Mouse (Mus musculus) heart, embryonic 10.5 days (tissue): ENCODE results near the gene Foxp3. TPM values are rescaled to one million over a fixed set of nuclear protein-coding genes. Genes with fewer than 3 reads are reported as not detected.

Source experiments
- DNase-seq: peaks from one replicate; pipeline ENCODE4 v3.0.0-alpha.2; 2017; ENCODE audit warnings: low spot score
- H3K27ac ChIP-seq: fragments of 300-500 bp; sonication (generic); 2 replicates; pipeline ENCODE4 v1.5.1; 2016; ENCODE audit warnings: mild to moderate bottlenecking
- H3K27me3 ChIP-seq: fragments of 300-500 bp; sonication (generic); 2 replicates; pipeline ENCODE4 v1.6.1; 2016; ENCODE audit warnings: mild to moderate bottlenecking; ENCODE audit not compliant: poor library complexity, insufficient read depth, severe bottlenecking
- H3K36me3 ChIP-seq: fragments of 300-500 bp; sonication (generic); 2 replicates; pipeline ENCODE4 v1.6.1; 2016; ENCODE audit warnings: mild to moderate bottlenecking, moderate library complexity
- H3K4me1 ChIP-seq: fragments of 300-500 bp; sonication (generic); 2 replicates; pipeline ENCODE4 v1.6.1; 2016; ENCODE audit warnings: mild to moderate bottlenecking
- H3K4me3 ChIP-seq: fragments of 300-500 bp; sonication (generic); 2 replicates; pipeline ENCODE4 v1.5.1; 2016; ENCODE audit warnings: mild to moderate bottlenecking, moderate library complexity
- H3K9me3 ChIP-seq: fragments of 300-500 bp; sonication (generic); 2 replicates; pipeline ENCODE4 v1.6.1; 2016; ENCODE audit warnings: mild to moderate bottlenecking, moderate library complexity
- WGBS: fragments of 180-500 bp; shearing (Covaris S2); methylation state at CpG from one replicate; pipeline ENCODE4 v1.1.7; 2016; 5-methylcytosine and 5-hydroxymethylcytosine counted together
- polyA plus RNA-seq: library from polyadenylated mRNA; unstranded; fragments of >200 nt; fragmentation: Nextera tagmentation; extraction: Ambion mirVana; gene quantifications from 2 replicates; pipeline ENCODE4 v1.2.1, GENCODE M21; 2016

Gene Foxp3
- polyA plus RNA-seq, 1 experiment from 2014 or later, result not detected

DNA sequence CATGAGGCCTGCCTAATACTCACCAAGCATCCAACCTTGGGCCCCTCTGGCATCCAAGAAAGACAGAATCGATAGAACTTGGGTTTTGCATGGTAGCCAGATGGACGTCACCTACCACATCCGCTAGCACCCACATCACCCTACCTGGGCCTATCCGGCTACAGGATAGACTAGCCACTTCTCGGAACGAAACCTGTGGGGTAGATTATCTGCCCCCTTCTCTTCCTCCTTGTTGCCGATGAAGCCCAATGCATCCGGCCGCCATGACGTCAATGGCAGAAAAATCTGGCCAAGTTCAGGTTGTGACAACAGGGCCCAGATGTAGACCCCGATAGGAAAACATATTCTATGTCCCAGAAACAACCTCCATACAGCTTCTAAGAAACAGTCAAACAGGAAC lies 10.4 kb downstream of the Foxp3 start:
- Histone ChIP-seq H3K27me3 (no peaks in the 10 kb centered on the region), H3K4me1 (no peaks in the 10 kb centered on the region), H3K4me3 (no peak overlapping the region), H3K27ac (no peak overlapping the region), H3K36me3 (no peaks in the 10 kb centered on the region), H3K9me3 (no peaks in the 10 kb centered on the region)
- no peak for DNase-seq
- 85% methylated on average over 11 of the region's 11 CpGs for WGBS

DNA sequence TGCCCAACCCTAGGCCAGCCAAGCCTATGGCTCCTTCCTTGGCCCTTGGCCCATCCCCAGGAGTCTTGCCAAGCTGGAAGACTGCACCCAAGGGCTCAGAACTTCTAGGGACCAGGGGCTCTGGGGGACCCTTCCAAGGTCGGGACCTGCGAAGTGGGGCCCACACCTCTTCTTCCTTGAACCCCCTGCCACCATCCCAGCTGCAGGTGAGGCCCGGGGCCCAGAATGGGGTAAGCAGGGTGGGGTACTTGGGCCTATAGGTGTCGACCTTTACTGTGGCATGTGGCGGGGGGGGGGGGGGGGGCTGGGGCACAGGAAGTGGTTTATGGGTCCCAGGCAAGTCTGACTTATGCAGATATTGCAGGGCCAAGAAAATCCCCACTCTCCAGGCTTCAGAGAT lies 12.9 kb downstream of the Foxp3 start:
- WGBS, result 90% methylated on average over 4 of the region's 5 CpGs
- DNase-seq, result no peak
- Histone ChIP-seq H3K27ac (no peak overlapping the region), H3K36me3 (peaks cover 2% of the 10 kb centered on the region; the same call in 1 of the 2 replicates), H3K4me3 (no peak overlapping the region), H3K4me1 (no peaks in the 10 kb centered on the region), H3K9me3 (no peaks in the 10 kb centered on the region), H3K27me3 (no peaks in the 10 kb centered on the region)

DNA sequence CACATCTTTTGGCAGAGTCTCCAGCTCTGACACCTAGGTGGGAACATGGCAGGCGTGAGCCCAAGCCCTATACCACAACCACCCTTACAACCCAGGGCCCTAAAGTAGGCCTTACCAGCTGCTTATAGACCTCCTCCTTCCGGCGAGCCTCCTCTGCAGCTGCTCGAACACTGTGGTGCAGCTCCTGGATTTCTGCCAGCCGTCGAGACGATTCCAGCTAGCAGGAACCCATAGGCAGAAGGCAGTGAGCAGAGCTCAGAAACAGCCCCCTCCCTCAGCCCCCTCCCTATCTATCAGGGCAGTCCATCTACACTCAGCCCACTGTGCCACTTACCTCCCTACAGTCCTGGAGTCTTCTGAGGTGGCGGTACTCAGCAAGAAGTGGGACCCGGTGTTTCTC lies 21.9 kb downstream of the Foxp3 start:
- H3K4me1 ChIP-seq, result no peaks in the 10 kb centered on the region
- DNase-seq, result no peak
- H3K36me3 ChIP-seq, result peaks cover 53% of the 10 kb centered on the region
- no peak overlapping the region for H3K27ac ChIP-seq
- no peak overlapping the region for H3K4me3 ChIP-seq
- WGBS, result 86% methylated on average over 9 of the region's 9 CpGs
- H3K9me3 ChIP-seq, result no peaks in the 10 kb centered on the region
- no peaks in the 10 kb centered on the region for H3K27me3 ChIP-seq

DNA sequence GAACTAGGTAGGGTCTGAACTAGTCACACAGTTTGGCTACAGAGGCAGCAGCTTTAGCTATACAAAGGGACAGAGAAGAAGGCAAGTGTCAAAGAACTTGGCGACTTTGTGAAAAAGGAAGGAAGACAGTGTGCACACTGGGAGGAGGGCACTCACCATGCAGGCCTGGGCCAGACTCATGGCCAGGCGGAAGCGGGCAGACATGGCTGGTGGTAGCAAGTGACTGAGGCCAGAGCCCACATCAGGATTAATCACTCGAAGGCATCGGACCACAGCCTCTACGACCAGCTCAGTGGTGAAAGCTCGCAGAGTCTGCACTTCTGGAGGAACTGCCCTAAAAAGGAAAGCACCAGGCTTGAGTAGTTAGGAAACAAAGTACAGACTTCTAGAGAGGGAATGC lies 30.6 kb downstream of the Foxp3 start:
- no peak overlapping the region for H3K4me3 ChIP-seq
- no peaks in the 10 kb centered on the region for H3K4me1 ChIP-seq
- H3K27ac ChIP-seq, result no peak overlapping the region
- H3K9me3 ChIP-seq, result no peaks in the 10 kb centered on the region
- 85% methylated on average over 7 of the region's 7 CpGs for WGBS
- no peak for DNase-seq
- H3K27me3 ChIP-seq, result peaks cover 5% of the 10 kb centered on the region
- peaks cover 5% of the 10 kb centered on the region; the same call in 1 of the 2 replicates for H3K36me3 ChIP-seq

DNA sequence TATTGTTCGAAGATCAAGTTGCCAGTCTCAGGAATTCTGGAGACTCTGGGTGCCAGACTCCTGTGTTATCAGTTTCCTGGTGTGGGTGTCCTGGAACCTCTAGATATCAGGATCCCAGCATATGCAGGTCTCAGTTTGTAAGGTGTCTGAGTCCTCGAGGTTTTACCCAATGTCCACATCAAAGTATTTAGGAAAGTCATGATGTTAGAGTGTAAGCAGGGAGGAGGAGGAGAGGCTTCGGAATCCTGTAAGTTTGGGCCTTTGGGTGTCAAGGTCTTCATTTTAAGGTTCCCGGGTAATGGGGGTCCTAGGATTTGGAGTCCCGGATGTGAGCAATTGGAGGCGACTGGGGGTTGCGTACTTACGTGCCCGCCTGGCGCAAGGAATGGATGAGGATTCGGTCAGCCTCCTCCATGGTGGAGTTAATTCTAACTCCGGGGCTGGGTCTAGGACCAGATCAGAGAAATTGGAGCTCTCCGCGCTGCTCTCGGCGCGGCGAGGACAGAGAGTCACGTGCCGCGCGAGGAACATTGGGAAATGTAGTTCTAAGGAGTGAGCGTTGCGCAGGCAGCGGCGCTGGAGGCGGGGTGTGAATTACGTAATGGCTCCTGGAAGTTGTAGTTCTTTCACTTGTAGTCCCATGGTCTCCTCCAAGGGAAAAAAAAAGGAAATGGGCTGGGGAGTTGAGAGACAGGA lies 31.6 kb downstream of the Foxp3 start, which contains the start of gene Ccdc22:
Gene Ccdc22 (minus strand): TSS at position 639 of the 696 bp plus-strand sequence.
- peaks cover 5% of the 10 kb centered on the region for H3K27me3 ChIP-seq
- H3K4me1 ChIP-seq, result no peaks in the 10 kb centered on the region
- H3K9me3 ChIP-seq, result no peaks in the 10 kb centered on the region
- H3K4me3 ChIP-seq, result peak within 1 kb of the TSS; percentile 59
- peak; percentile 93 for DNase-seq
- H3K36me3 ChIP-seq, result no peaks in the 10 kb centered on the region
- peak within 1 kb of the TSS; percentile 78; the same call in 1 of the 2 replicates for H3K27ac ChIP-seq
- WGBS, result 15% methylated on average over 28 of the region's 28 CpGs

DNA sequence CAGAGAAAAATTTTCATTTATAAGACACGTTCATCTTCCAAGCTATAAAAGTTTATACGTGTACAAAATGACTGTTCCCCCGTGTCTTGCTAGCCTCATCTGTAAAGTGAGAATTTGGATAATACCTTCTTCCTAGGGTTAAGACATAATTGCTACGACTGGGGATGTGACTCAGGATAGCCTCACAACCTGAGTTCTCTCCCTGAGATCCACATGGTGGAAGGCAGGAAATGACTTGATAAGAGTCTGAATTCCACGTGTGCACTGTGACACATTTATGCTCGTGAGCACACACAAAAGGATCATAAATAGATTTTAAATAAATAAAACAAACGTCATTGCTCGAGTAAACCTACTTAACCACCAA lies 32.1 kb downstream of the Foxp3 start:
- no peaks in the 10 kb centered on the region for H3K36me3 ChIP-seq
- H3K27ac ChIP-seq, result no peak overlapping the region
- H3K9me3 ChIP-seq, result no peaks in the 10 kb centered on the region
- no peak overlapping the region for H3K4me3 ChIP-seq
- no peaks in the 10 kb centered on the region for H3K4me1 ChIP-seq
- peaks cover 5% of the 10 kb centered on the region for H3K27me3 ChIP-seq
- WGBS, result 39% methylated on average over 8 of the region's 8 CpGs
- no peak for DNase-seq

DNA sequence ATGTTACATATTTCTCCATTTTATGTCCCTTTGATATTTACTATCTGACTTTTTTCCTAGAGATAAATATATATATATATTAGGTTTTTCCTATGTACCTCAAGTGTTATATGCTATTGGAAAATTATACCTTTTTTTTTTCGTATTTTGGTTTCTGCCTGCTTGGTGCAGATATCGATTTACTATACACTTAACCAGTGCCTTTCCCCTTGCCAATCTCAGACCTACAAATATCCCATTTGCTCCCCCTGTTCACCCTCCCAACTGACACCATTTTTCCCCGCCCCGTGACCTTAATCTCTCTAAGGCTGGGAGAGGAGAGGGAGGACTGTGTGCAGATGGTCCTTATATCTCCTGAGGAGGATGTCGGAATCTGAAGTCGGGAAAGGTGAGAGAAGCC lies 33.3 kb downstream of the Foxp3 start, which contains the start of gene Cacna1f:
Gene Cacna1f (plus strand): TSS at position 301 of the 400 bp plus-strand sequence.
- Histone ChIP-seq H3K27ac (no peak within 1 kb of the TSS), H3K4me3 (no peak within 1 kb of the TSS), H3K9me3 (no peaks in the 10 kb centered on the region), H3K36me3 (no peaks in the 10 kb centered on the region), H3K27me3 (peaks cover 14% of the 10 kb centered on the region), H3K4me1 (no peaks in the 10 kb centered on the region)
- 72% methylated on average over 6 of the region's 6 CpGs for WGBS
- DNase-seq, result no peak

DNA sequence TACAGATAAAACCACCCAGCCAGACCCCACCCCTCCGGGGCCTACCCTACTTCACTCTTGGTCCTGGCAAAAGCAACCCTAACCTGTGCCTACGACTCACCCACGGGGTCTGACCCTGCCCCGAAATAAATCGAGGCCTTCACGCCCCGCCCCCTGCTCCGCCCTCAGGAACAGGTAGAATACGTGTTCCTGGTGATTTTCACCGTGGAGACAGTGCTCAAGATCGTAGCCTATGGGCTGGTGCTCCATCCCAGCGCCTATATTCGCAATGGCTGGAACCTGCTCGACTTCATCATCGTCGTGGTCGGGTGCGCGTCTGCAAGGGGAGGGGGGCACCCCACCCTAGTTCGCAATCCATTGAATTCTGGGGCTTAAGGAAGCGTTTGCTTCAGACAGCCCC lies 36.6 kb downstream of the Foxp3 start:
- DNase-seq, result no peak
- H3K4me3 ChIP-seq, result peak overlapping the region; percentile 57
- 19% methylated on average over 21 of the region's 21 CpGs for WGBS

DNA sequence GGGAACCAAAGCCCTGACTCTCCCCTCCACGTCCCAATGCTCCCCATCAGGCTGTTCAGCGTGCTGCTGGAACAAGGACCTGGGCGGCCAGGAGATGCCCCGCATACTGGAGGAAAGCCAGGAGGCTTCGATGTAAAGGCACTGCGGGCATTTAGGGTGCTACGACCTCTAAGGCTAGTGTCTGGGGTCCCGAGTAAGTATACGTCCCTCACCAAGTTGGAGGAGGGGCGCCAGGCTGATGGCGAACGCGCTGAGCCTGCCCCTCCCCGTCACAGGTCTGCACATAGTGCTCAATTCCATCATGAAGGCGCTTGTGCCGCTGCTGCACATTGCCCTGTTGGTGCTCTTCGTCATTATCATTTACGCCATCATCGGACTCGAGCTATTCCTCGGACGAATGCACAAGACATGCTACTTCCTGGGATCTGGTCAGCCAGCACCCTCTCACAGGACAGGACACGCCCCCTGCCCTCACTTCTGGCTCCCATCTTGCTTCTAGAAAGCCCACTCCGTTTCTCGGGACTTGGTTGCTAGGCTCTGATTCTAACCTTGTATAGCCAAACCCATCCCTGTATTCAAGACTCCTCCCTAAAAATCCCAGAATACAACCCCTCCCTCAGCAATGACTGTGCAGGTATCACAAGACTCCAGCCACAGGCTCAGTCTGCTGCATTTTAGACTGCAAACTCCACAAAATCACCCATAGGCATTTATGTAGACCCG lies 37.3 kb downstream of the Foxp3 start:
- Histone ChIP-seq H3K36me3 (no peaks in the 10 kb centered on the region), H3K4me3 (peak overlapping the region; percentile 57), H3K27me3 (peaks cover 14% of the 10 kb centered on the region), H3K9me3 (no peaks in the 10 kb centered on the region), H3K27ac (no peak overlapping the region), H3K4me1 (no peaks in the 10 kb centered on the region)
- WGBS, result 18% methylated on average over 26 of the region's 26 CpGs
- DNase-seq, result no peak

More for the DNA sequence above, 36.6 kb downstream of the Foxp3 start:
- Histone ChIP-seq H3K9me3 (no peaks in the 10 kb centered on the region), H3K36me3 (no peaks in the 10 kb centered on the region), H3K27me3 (peaks cover 14% of the 10 kb centered on the region), H3K27ac (no peak overlapping the region), H3K4me1 (no peaks in the 10 kb centered on the region)

DNA sequence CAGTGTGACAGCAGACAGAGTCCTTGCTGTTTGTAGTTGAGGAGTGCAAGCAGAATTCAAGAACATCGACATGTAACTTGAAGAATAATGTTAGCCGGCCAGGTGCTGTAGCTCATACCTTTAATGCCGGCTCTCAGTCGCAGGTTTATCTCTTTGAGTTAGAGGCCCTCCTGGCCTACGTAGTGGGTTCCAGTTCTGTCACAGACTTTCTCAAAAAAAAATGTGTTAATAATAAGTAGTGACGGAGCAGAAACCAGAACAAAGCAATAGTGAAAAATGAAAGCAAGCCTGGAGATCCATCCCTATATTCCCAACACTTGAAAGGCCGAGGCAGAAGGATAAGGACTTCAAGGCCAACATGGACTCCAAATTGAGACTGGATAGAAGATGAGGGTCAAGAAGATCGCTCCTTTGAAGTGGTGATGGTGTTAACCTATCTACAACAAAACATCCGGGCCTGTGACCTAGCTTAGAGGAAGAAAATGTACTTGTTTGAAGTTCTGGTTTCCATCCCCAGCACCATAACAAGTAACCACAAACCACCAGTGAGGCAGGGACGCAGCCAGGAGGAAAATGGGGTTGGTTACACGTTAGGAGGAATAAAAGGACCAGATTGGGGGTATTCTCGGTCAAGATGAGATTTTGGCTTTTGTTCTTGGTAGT lies 44.6 kb downstream of the Foxp3 start:
- Histone ChIP-seq H3K27me3 (no peaks in the 10 kb centered on the region), H3K36me3 (no peaks in the 10 kb centered on the region), H3K4me1 (no peaks in the 10 kb centered on the region), H3K9me3 (no peaks in the 10 kb centered on the region), H3K4me3 (no peak overlapping the region), H3K27ac (no peak overlapping the region)
- 78% methylated on average over 12 of the region's 12 CpGs for WGBS
- no peak for DNase-seq

DNA sequence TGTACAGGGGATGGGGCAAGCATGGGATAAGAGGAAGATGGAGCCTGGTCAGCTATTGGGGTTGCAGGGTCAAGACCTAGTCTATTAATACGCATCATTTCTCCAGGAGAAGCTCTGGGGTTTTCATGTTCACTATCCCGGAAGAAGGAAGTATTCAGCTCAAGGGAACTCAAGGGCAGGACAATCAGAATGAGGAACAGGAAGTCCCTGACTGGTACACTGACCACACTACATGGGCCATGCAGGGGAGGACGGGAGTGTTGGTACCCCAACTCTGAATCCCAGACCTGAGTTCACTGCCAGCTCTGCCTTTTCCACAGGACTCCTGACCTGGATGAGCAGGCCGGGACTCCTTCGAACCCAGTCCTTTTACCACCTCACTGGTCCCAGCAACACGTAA lies 59.1 kb downstream of the Foxp3 start:
- no peaks in the 10 kb centered on the region for H3K36me3 ChIP-seq
- 84% methylated on average over 6 of the region's 6 CpGs for WGBS

DNA sequence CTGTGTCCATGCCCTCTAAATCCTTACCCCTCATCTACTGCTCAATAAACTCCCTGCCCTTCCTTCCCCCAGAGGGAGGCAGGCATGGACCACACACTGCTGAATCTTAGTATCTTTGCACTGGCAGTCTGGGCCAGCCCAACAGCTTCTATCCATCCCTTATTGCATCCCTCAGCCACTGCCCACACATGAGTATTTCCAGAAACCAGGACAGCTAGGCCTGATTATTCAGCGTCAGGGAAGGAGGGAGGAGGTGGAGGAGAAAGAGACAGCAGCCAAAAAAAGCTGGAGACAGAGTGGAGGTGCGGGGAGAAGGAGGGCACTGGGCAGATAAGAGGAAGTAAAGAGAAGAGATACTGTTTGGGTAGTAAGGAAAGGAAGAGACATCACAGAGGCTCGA lies 61.7 kb downstream of the Foxp3 start:
- Histone ChIP-seq H3K27me3 (peaks cover 17% of the 10 kb centered on the region), H3K4me3 (no peak overlapping the region), H3K4me1 (0 out of 2 replicates have a peak, but pooled peaks cover 4% of the 10 kb centered on the region), H3K9me3 (no peaks in the 10 kb centered on the region), H3K27ac (no peak overlapping the region), H3K36me3 (no peaks in the 10 kb centered on the region)
- no peak for DNase-seq
- 52% methylated on average over 3 of the region's 3 CpGs for WGBS

More for the DNA sequence above, 59.1 kb downstream of the Foxp3 start:
- no peak overlapping the region for H3K27ac ChIP-seq
- H3K4me1 ChIP-seq, result no peaks in the 10 kb centered on the region
- H3K9me3 ChIP-seq, result no peaks in the 10 kb centered on the region
- no peak overlapping the region for H3K4me3 ChIP-seq
- H3K27me3 ChIP-seq, result no peaks in the 10 kb centered on the region
- no peak for DNase-seq
